Mouse (Mus musculus): ENCODE measurements around the gene Onecut3. TPM values are rescaled to one million over a fixed set of nuclear protein-coding genes. Genes with fewer than 3 reads are reported as not detected.

Onecut3 gene
- total RNA-seq, 2 experiments from 2014 or later, result not detected

- ATAC-seq (replicated peaks; ENCODE audit: low FRiP score, poor library complexity, severe bottlenecking), result no peak
Measured at GRCm38 (mm10) chr10:80502819-80503314, 8.2 kb downstream of the Onecut3 start.

- no peak for ATAC-seq (replicated peaks; ENCODE audit: low FRiP score, poor library complexity, severe bottlenecking)
Measured at GRCm38 (mm10) chr10:80503599-80504220, 9.1 kb downstream of the Onecut3 start.

GRCm38 (mm10) chr10:80504724-80505123, 10.1 kb downstream of the Onecut3 start:
- ATAC-seq (replicated peaks; ENCODE audit: low FRiP score, poor library complexity, severe bottlenecking), result no peak

- ATAC-seq (replicated peaks; ENCODE audit: low FRiP score, poor library complexity, severe bottlenecking), result peak; percentile 69
Measured at GRCm38 (mm10) chr10:80506222-80506621, 11.6 kb downstream of the Onecut3 start.

GRCm38 (mm10) chr10:80509412-80510272, 15.0 kb downstream of the Onecut3 start:
- peak; percentile 86 for ATAC-seq (replicated peaks; ENCODE audit: low FRiP score, poor library complexity, severe bottlenecking)

- no peak for ATAC-seq (replicated peaks; ENCODE audit: low FRiP score, poor library complexity, severe bottlenecking)
Measured at GRCm38 (mm10) chr10:80510273-80510660, 15.6 kb downstream of the Onecut3 start.

- no peak for ATAC-seq (replicated peaks; ENCODE audit: low FRiP score, poor library complexity, severe bottlenecking)
Measured at GRCm38 (mm10) chr10:80513739-80514138, 19.1 kb downstream of the Onecut3 start.

GRCm38 (mm10) chr10:80519287-80519686, 24.7 kb downstream of the Onecut3 start:
- 0 out of 2 replicates have a peak, but pooled peaks have one; percentile 27 for ATAC-seq (replicated peaks; ENCODE audit: low FRiP score, poor library complexity, severe bottlenecking)

- no peak for ATAC-seq (replicated peaks; ENCODE audit: low FRiP score, poor library complexity, severe bottlenecking)
Measured at GRCm38 (mm10) chr10:80523299-80523698, 28.7 kb downstream of the Onecut3 start.

- no peak for ATAC-seq (replicated peaks; ENCODE audit: low FRiP score, poor library complexity, severe bottlenecking)
Measured at GRCm38 (mm10) chr10:80526172-80526571, 31.5 kb downstream of the Onecut3 start.

GRCm38 (mm10) chr10:80532783-80533182, 38.1 kb downstream of the Onecut3 start:
- ATAC-seq (replicated peaks; ENCODE audit: low FRiP score, poor library complexity, severe bottlenecking), result peak; percentile 59

GRCm38 (mm10) chr10:80533704-80534103, 39.1 kb downstream of the Onecut3 start:
- ATAC-seq (replicated peaks; ENCODE audit: low FRiP score, poor library complexity, severe bottlenecking), result peak; percentile 69

GRCm38 (mm10) chr10:80535071-80535470, 40.4 kb downstream of the Onecut3 start:
- peak; percentile 43 for ATAC-seq (replicated peaks; ENCODE audit: low FRiP score, poor library complexity, severe bottlenecking)

- peak; percentile 22; the same call in 1 of the 2 replicates for ATAC-seq (replicated peaks; ENCODE audit: low FRiP score, poor library complexity, severe bottlenecking)
Measured at GRCm38 (mm10) chr10:80535711-80536110, 41.1 kb downstream of the Onecut3 start.

- no peak for ATAC-seq (replicated peaks; ENCODE audit: low FRiP score, poor library complexity, severe bottlenecking)
Measured at GRCm38 (mm10) chr10:80538180-80538579, 43.5 kb downstream of the Onecut3 start.

GRCm38 (mm10) chr10:80538710-80539394, 44.2 kb downstream of the Onecut3 start, which contains the start of gene Atp8b3:
Gene Atp8b3 (minus strand): TSS chr10:80539124.
- ATAC-seq (replicated peaks; ENCODE audit: low FRiP score, poor library complexity, severe bottlenecking), result peak; percentile 72

- ATAC-seq (replicated peaks; ENCODE audit: low FRiP score, poor library complexity, severe bottlenecking), result no peak
Measured at GRCm38 (mm10) chr10:80539493-80539892, 44.9 kb downstream of the Onecut3 start.

- no peak for ATAC-seq (replicated peaks; ENCODE audit: low FRiP score, poor library complexity, severe bottlenecking)
Measured at GRCm38 (mm10) chr10:80543873-80544272, 49.2 kb downstream of the Onecut3 start.

GRCm38 (mm10) chr10:80545590-80545989, 51.0 kb downstream of the Onecut3 start:
- ATAC-seq (replicated peaks; ENCODE audit: low FRiP score, poor library complexity, severe bottlenecking), result no peak

- peak; percentile 70 for ATAC-seq (replicated peaks; ENCODE audit: low FRiP score, poor library complexity, severe bottlenecking)
Measured at GRCm38 (mm10) chr10:80546945-80547344, 52.3 kb downstream of the Onecut3 start.

All from erythroid progenitor cell, adult 5-6 weeks (primary cell).